Mouse (Mus musculus): Measurements from ENCODE around the gene Mgst2.

Gene Mgst2

DNA sequence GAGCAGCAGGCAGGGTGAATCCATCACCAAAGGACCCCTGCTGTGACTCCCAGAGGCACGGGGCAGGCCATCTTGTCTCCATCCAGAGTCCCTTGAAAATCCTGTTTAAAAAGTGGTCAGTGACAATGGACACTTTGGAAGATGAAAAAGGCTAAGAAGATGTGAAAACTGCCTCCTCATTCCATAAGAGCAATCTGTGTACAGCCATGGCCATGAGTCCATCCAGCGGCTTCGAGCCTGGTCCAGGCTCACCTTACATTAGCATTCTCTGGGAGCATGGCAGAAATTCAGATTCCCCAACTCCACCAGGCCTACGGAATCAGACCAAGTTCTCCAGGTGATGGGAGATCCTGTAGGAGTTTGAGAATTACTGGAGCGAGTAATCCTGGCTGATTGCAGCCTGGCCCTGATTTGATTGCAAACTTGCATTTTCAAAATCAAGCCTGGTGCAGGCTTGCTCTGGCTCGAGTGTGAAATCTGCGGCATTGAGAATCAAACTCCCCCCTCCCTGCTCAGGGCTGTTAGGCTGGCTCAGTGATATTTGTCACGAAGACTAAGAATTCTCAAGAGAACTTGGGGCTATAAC, 42.6 kb downstream of the Mgst2 start:
- DNase-seq = no peak

DNA sequence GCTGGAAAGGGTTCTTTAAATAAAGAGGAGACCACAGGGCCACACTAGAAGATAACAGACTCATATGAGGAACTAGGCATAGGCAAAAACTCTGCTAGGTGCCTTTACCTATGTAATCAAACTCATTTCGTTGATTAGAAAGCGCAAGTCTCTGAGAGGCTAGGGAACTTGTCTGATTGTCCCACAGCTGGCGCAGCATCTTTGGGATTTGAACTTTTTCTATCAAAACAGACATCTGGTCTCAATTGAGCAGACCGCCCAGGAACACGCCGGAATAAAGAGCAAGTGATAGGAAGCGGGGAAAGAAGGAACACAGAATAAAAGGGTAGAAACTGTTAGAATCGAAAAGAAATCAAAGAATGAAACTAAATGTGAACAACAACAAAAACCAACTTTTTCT, 43.3 kb downstream of the Mgst2 start:
- DNase-seq = no peak

DNA sequence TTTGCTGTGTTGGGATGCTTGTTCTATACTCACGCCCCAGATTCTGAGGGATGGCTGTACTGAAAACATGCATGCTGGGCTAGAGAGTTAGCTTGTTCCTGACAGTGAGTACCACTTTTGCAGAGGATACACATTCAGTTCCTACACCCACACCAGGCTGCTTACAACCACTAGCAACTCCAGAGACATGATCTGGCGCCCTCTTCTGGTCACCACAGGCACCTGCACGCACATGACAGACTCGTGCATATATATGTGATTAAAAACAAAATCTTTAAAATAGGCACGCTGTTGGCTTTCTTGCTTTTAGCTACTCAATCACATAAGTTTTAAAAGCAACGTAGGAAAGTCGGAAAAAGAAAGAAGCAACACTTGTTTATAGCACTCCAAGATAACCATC, 45.1 kb downstream of the Mgst2 start:
- DNase-seq = no peak

DNA sequence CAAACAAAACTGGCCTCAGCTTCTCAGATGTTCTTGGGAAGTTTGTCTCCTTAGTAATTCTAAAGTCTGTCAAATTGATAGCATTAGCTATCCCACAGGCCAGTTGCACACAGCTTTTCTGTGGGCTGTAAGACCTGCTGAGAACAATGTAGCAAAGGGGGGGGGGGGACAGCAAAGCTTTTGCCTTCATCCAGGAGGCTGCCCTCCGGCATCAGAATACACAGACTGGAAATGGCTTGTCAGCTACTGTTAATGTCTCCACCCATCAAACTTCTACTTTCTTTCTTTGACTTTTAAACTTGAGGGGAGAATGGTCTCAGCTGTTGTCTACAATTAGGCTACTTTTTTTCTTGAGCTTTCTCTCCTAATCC, 48.2 kb downstream of the Mgst2 start:
- DNase-seq = no peak

DNA sequence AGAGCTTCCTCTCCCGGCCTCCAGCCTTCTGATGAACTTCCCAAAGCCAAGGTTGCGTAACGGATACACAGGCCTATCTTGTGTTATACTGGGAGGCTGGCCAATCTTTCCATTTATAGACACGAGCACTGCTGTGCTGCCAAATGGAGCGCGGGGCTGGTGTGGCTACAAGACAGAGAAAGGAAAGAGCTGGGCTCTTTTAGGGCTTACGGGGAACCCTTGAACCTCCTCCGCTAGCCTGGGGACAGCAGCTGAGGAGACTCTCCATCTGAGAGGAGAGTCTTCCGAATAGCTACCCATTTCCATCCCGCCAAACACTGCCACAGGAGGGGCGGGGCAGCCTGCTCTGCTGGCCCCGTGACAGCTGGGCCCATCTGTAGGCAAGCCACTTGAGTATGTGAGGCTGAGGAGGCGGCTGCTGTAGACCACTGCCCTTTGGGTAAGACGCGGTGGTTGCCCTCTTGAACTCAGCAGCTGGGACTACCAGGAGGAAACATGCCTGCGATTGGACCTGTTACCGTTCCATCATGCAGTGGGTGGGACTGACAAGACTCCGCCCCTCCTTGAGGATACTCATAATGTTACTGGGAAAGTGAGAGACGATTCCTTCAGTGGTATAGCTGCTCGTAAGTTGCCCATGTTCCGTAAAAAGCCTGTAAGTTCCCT, 48.7 kb downstream of the Mgst2 start:
- peak; percentile 37 to 54 for DNase-seq

DNA sequence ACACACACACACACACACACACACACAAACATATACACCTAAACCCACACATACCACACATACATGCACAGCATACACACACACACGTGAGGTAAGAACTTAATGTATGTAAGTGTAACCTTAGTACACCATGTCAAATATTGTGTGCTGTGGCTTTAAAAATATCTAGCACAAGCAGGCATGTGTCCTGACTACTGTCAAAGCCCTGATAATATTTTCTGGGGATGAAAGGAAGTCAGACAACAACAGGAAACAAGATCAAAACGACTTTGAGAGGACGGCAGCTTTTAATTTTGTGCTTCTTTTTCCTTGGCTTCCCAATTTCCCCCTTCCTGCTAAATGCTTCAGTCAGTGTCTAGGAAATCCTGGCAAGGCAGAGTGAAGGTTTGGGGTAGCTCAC, 52.2 kb downstream of the Mgst2 start:
- DNase-seq = no peak

DNA sequence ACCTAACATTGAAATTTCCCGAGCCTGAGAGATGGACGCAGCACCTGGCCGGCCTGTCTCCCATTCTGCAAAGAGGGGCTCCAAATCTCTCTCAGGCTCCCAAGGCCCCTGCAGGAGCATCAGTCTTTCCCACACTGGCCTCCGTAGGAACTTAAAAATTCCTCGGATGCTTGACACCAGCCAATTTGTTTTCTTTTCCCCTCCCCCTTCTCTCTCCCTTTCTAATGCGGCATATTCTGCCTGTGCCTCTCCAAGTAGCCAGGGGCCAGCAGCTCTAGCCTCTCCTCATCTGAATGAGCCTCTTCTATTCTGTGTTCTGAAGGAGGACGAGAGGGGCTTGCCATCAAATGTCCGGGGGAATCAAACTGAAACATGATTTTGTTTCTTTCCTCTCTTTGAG, 53.1 kb downstream of the Mgst2 start:
- DNase-seq = no peak

DNA sequence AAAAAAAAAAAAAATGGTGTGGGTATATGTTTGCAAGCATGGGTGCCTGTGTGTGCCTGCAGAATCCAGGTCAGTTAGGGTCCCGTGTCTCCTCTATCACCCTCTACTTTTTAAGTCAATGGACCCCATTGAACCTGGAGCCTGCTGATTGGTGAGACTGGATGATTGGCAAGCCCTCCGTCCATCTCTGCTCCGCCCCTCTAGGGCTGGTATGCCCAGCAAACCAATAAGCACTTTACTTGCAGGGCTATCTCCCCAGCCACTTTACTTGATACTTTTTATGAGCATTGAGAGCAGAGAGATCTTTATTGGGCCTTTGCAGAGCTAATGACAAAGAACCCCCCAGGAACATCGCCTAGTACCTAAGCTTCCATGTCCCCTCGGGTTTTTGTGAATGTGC, 54.3 kb downstream of the Mgst2 start:
- no peak for DNase-seq

DNA sequence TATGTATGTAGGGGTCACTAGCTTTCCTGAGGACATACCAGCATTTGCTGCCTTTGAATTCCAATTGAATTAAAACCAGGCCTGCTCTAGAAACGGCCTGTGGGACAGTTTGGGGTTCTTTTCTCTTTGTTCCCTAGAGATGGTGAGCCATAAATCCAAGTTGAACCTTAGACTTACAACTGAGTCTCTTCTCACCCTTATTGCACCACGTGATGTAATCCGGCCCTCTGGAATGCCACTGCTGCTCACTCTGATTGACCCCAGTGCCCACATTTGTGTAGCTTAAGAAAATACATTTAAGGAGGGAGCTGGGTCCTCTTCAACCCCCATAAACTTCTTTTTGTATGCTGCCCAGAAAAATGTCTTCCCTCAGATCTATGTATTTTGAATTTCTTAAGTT, 57.3 kb downstream of the Mgst2 start:
- DNase-seq = no peak

DNA sequence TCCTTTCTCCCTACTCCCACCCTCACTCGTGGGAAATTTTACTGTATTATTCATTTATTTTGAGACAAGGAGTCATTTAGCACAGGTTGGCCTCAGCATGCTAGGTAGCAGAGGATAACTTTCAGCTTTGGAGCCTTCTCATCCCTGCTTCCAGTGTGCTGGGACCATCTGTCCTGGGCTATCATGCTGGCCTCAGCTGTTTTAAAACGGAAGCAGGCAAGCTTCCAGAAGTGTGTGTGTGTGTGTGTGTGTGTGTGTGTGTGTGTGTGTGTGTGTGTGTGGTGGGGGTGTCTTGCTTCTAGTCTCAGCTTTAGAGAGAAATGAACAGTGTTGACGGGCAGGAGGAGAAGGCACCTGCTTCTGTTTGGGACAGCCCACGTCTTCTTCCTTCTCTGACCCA, 57.7 kb downstream of the Mgst2 start:
- no peak for DNase-seq

DNA sequence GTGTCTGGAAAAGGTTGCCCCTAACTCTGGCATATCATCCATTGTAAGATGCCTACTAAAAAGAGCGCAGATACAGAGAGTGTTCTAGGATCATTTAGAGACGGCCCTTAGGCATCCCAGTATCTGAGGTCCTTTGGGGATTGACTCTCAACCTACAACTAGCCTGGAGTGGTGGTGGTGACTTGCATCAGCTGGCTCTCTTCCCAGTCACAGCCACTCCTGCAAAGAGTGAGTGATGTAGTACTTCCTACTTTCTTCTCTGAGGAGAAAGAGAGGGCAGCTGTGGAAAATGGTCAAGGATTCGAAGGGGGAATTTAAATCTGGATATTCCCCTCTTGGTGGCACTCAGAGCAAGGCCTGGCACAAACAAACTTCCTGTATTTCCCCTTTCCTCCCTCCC, 59.2 kb downstream of the Mgst2 start:
- no peak for DNase-seq

DNA sequence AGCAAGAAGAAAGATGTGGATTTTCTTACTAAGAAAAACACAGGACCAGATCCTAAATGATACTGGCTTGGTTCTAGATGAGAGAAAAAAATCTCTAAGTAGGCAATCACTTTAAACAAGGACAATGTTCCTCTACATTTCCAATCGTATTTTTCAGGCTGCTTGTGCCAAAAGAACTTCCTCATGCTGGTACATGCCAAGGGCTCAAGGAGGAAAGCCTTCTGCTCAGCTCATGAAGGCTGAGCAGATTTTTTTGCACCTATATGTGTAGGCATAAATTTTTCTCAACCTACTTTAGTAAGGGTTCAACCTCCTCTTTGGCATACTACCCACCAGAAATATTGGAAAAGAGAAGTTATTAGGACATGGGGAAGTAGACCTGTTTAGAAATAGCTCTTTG, 59.8 kb downstream of the Mgst2 start:
- no peak for DNase-seq

DNA sequence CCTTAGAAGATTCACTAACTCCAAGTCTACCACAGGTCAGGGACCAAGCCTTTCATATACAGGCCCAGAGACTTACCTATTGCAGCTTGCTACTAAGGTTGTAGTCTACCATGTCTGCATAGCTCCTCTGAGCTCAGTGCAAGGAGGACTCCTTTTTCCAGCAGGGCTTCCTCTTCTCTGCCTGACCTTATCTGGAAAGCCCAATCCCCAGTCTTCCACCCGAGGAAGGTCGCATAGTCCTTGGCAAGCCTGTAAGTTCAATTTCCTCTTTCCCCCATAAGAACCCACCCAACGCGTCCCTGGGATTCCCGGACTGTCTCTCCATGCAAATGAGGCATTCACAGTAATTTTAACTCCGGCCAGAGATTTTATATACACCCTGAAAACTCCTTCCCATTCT, 66.1 kb downstream of the Mgst2 start:
- DNase-seq = no peak

DNA sequence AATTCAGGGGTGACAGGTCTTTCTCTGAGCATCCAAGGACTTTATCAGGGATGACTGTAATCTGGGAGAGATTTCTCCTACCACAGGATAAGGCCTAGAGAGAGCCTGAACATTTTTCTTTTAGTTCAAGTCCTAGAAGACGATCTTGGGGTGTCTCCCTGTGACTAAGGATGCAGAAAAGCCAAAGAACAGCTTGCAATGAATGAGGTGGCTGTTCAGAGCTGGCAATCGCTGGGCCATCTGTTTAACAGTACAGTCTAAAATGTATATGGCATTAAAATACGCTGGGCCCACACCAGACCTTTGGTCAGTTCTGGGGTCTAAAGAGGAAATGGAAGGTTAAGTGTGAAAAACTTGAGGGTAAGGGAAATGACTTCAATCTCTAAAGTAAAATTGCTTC, 67.3 kb downstream of the Mgst2 start:
- DNase-seq = no peak

DNA sequence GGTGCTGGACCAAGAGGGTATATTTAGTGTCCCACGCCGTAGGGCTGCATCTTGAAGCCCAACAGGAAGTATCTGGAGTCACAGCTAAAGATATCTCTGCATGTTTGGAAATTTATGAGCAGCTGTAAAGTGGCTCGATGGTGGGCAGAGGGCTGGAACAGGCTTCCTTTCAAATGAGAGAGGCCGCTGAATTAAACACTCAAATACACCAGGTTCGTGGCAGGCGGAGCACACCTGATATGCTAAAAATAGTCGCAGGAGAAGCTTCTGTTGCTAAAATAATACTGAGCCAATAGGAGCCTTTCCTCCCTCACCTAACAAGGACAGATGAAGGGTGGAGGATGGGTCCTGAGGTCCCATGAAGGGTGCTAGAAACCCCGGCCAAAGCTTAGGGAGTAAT, 67.8 kb downstream of the Mgst2 start:
- no peak for DNase-seq

DNA sequence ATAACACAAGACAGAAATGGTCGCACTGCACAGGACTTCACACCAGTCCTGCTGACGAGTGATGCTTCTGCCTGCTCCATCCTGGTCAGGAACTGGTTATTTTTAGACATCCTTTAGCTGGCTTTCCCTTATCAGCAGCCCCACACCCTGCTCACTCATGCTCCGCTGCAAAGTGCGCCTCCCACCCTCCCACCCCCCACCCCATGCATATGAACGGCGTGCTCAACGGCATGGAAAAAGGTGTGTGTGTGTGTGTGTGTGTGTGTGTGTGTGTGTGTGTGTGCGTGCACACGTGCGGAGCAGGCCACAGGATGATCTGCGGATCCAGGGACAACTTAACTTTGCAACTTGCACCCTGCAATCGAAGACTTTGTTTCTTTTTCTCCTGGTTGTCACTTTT, 68.3 kb downstream of the Mgst2 start:
- no peak for DNase-seq

DNA sequence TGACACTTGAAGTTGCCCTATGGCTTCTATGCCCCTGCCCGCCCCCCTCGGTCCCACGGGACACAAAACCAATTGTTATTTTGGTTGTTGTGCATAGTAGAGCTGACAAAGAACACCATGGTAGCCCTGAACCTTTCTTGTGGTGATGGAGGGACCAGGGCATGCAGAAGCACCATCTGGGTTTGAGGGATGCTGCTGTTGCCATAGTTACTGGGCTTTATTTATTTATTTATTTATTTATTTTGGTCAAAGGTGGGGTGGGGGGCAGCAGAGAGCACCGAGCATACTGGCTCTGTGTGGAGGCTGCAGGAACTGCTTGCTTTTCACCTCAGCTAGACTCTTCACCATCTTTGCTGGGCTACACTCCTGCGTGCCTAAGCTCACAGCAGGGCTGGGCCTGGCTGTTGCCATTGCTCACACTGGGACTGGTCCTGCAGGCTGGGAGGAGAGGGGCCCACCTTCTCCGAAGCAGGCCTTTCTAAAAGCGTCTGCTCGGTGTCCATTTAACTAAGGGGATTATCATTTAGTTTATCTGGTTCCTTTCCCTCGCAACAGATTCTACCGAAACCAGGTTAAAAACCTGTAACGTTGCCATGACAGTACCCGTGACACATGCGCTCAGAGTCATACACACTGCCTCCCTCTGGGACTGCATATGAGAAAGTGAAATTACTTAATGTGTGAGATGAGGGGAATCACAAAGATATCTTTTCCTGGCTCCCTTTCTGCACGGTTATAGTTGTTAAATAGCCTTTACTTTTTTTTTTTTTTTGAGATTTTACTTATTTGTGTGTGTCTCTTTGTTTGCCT, 69.2 kb downstream of the Mgst2 start:
- DNase-seq = no peak

DNA sequence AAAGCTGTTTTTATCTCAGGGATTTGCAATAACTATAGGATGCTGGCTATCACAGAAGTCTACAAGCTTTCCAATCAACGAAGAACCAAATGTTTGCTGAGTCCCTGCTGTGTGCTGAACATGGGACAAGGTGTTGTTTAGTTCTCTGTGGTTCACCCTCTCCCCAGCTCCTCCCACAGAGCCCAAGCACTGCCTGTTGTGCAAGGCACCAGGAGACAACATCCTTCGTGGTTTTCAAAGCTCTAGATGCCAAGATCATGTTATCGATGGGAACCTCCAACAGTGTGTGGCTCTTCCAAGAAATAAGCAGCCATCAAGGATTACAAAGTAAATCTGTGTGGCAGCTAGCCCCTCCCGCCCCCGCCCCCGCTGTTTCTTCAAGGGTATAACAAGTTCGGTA, 70.5 kb downstream of the Mgst2 start:
- DNase-seq = no peak

DNA sequence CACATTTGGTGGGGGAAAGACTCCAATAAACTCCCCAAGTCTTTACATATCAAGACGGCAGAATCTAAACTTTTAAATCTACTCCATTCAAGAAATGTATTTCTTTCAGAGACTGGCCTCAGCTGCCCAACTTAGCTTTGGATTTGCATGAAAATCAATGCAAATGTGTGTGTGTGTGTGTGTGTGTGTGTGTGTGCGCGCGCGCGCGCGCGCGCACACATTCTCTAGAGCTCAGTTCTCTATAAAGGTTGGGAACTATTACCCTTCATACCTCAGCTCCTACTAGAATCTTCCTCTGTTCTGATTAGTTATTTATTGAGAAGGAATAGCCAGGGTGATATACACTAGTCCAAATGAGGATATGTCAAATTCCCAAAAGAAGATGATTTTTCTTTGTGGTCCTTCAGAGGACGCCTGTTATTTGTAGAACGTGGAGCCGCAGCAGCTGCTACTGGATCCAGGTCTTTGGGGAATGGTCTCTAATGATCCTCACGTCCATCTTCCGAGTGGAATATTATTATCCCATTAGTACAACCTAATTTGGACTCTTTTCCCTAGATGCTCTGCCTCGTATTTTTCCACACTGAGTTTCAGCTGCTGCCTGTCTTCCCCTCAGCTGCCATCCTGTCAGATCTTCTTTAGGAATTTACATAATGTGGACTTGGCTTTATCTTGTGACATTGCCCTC, 71.9 kb downstream of the Mgst2 start:
- DNase-seq = no peak

All from spleen, adult 18-20 months (tissue).